Mouse (Mus musculus): ENCODE data around the gene Rasgrp3.

DNA sequence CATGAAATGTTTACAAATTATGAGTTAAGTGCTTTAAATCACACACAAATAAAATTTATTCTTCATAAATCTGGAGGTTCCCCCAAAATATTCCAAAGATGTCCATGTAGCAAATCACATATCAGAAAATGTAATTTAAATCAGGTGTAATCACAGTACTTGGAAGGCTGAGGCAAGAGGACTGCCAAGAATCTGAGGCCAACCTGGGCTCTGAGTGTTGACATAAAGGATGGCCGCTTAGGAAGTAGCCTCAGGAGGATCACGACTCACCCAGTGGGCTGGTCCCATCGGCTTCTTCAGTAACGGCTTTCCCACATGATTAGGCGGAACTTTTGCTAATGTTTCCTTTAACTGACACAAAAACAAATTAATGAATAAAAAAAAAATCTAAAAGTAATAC lies 104.1 kb downstream of the Rasgrp3 start:
- no peak for TF ChIP-seq CTCF (IDR thresholded peaks at IDR 0.05; ENCODE audit: extremely low read depth, insufficient read length, insufficient replicate concordance, low read depth, low read length)
- TF ChIP-seq POLR2A (IDR thresholded peaks at IDR 0.05; ENCODE audit: low read depth, low read length), result no peak
